Mouse (Mus musculus): ENCODE data around the gene Pak1.

Gene Pak1

DNA sequence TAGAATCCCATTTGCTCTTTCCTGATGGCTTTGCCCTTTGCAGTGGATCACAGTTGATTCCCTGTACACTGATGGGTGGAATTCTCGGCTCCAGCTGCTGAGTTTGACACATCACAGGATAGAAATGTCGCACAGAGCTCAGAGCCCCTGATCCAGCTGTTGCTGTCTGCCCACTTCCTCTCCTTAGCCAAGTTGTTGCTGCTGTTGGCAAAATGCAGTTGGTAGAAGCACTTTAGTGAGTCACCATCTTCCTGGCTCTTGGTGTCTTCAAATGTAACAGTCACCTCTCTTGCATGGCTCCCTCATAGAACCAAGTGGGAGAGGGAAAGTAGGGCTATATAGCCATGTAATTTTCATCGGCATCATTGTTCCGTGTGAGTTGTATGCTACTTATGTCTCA, 11.2 kb upstream of the Pak1 start:
- in situ Hi-C loops (cut with MboI, MseI): no loop called here

GRCm38 (mm10) chr7:97780222-97780621, 8.1 kb upstream of the Pak1 start:
- in situ Hi-C loops (cut with MboI, MseI): no loop called here

- in situ Hi-C loops (cut with MboI, MseI): no loop called here
Observed at GRCm38 (mm10) chr7:97780815-97781214, 7.5 kb upstream of the Pak1 start.

- in situ Hi-C loops (cut with MboI, MseI): no loop called here
Observed at GRCm38 (mm10) chr7:97781496-97781895, 6.8 kb upstream of the Pak1 start.

DNA sequence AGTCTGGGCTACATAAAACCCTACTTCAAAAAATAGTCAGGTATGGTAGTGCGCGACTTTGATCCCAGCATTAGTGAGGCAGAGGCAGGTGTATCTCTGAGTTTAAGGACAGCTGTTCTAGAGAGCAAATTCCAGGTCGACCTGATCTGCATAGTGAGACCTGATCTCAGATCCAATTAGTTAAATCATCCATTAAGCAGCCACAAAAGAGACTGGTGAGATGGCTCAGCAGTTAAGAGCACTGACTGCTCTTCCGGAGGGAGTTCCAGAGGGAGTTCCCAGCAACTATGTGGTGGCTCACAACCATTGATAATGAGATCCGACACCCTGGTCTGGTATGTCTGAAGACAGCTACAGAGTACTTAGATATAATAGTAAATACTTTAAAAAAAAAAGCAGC, 4.8 kb upstream of the Pak1 start:
- in situ Hi-C loops (cut with MboI, MseI): no loop called here

DNA sequence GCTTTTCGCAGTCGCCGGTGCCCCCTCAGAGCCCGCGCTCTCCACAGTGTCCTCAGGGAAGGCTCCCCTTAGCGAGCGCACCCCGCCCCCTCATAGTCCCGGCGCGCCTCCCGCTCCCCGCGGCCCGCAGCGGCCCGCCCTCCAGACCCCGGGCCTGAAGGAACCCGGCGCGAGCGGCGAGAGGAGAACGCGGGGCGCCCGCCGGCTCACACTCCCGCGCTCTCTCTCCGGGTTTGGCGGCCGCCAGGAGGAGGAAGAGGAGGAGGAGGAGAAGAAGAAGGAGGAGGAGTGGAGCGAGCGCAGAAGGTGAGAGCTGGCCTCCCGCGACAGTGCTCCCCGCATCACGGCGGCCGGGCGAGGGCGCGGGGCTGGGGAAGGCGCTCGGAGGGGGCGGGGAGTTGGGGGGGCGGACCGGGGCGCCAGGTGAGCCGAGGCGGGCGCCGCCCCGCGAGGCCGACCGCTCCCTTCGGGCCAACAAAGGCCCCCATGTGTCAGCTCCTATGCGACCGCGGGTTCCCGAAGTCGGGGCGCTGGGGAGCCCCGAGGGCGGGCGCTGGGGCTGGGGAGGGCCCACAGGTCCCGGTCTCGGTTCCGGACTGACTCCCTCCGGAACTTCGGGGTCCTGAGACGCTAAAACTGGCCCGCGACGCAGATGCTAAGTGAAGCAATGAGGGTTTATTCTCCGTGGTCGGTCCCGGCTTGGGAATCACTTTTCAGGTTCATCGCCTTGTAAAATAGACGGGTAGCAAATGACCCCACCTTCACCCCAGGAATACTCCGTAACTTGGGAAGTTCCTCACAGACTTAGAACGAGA, 535 bp downstream of the Pak1 start:
- in situ Hi-C loops (cut with MboI, MseI): loop anchor here (5.0 kb wide), 1 partner anchor 42 kb away; no protein-coding TSS in a partner anchor

DNA sequence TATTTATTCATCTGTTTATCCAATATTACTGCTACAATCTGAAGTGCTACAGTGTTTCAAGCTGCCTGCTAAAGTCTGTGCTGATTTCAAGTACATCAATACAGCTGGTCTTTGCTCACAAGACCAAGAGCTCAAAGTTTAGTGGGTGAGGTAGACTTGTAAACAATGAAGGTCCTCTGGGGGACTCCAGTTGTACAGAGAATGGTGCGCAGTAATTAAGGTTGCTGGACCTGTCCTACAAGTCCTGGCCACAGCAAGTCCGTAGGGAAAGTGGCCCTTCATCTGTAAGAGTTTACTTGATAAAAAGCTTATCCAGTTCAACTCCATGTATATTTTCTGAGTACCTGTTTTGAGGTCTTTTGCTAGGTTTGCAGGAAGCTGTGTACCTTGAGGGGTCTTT, 1.9 kb downstream of the Pak1 start:
- in situ Hi-C loops (cut with MboI, MseI): no loop called here

GRCm38 (mm10) chr7:97792324-97792723, 4.0 kb downstream of the Pak1 start:
- in situ Hi-C loops (cut with MboI, MseI): no loop called here

DNA sequence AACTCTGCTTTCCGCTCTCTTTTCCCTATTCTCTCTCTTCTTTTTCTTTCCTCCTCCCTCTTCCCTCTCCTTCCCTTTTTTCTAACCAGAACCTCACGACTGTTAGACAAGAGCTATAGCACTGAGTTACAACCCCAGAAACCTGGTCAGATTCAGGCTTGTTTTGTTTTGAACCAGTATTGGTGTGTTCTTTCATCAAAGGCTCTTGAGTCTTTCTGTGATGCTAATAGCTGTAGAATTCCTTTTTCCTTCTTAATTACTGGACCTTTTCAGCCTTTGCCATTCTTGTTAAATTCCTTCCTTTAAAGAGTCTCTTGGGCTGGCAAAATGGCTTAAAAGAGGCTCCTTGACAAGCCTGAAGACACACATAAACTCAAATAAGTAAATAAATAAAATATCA, 14.8 kb downstream of the Pak1 start:
- in situ Hi-C loops (cut with MboI, MseI): no loop called here

GRCm38 (mm10) chr7:97804245-97805066, 16.1 kb downstream of the Pak1 start:
- in situ Hi-C loops (cut with MboI, MseI): no loop called here

DNA sequence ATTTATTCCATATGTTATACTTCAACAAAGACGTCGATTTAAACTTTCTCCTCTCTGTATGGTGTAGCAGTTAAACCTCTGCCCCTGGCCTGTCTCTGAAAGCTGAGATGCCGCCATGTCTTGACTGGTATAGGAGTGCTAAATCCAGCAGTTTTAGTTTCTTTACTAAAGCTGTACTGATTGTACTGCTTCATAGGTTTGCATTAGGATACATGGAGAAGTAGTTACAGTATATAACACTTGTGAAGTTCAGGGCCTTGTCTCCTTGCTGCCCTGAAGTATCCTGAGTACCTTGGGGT, 16.7 kb downstream of the Pak1 start:
- in situ Hi-C loops (cut with MboI, MseI): no loop called here

DNA sequence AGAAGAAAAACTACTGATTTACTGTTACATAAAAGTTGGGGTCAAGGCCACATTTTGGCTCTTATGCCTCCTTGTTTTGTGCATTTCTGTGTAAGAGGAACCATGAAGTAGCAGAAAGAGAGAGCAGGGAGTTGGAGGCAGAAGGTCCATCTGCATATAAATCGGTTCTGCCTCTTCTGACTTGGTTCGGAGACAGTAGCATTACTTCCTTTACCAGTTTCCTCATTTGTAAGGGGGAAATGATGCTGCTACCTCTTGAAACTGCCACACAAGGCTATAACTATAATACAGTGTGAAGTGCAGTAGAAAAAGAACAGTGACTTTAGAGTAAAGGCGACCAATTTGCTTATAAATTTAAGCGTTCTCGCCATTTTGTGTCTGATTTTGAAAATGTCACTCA, 21.0 kb downstream of the Pak1 start:
- in situ Hi-C loops (cut with MboI, MseI): no loop called here

DNA sequence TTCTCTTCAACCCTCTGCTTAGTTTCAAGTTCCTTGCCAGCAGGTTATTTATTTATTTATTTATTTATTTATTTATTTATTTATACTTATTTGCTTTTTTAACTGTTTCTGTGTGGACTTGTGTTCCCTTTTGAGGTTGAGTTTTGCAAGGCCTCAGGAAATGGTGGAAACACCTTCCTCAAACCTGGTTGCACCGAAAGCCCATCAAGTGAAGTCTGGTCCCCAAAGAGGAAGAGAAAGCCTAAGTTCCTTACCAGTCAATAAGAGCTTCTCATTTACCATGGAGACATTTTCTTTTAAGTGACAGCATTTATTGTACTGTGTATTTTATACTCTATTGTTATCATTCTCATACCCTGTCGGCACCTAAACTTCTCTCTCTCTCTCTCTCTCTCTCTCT, 33.5 kb downstream of the Pak1 start:
- in situ Hi-C loops (cut with MboI, MseI): no loop called here

- in situ Hi-C loops (cut with MboI, MseI): no loop called here
Observed at GRCm38 (mm10) chr7:97829091-97829490, 40.8 kb downstream of the Pak1 start.

DNA sequence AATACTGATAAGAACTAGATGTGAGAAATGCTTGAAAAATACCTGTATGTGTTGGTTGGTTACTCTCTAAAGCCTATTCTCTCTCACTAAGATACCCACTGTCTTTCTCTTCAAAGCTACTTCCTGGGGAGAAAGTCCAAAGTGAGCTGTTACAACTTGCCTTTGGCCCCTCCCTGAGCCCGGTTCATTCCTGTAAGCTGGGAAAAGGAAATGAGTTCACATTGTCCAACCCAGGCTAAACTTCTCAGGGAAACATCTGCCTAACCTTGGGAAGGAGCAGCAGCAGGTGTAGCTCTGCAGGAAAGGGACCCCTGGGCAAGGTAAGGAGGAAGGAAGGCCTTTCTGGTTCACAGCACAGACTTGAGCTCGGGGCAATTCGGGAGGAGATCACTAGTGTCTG, 42.4 kb downstream of the Pak1 start:
- in situ Hi-C loops (cut with MboI, MseI): no loop called here

- in situ Hi-C loops (cut with MboI, MseI): no loop called here
Observed at GRCm38 (mm10) chr7:97832987-97833386, 44.6 kb downstream of the Pak1 start.

DNA sequence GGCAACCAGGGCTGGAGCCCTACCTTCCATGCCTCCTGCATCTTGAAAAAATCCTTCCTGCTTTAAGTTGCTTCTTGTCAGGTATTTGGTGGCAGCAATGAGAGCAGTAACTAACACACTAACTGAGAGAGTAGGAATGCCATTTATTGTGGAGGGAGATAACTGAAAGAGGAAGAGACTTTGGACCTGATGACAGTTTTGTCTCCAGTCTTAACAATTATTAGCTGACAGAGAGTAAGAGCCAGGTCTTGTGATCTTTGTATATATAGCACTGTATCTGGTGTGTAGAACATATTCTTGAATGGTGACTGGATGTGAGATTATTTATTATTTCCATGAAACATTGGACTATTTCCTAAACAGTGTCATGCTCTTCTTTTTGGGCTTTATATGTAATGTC, 50.2 kb downstream of the Pak1 start:
- in situ Hi-C loops (cut with MboI, MseI): no loop called here

DNA sequence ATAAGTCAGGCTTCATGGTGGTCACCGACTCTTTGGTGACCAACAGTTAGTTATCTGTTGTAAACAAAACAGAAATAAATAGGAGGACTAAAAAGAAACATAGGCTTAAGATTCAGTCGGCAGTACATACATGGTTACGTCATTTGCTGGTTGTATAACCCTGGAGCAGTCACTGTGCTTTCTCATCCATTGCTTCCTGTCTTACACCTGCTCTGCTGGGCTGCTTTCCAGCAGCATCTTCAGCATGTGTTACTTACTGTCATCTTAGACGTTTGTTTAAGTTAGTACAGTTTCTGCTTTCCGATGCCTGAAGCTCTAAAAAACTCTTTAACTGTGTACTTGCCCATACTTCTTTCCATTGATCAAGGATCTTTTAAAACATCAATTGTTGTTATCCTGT, 53.0 kb downstream of the Pak1 start:
- in situ Hi-C loops (cut with MboI, MseI): loop anchor here (10.0 kb wide), 1 partner anchor 1223 kb away; no protein-coding TSS in a partner anchor

GRCm38 (mm10) chr7:97842332-97842731, 54.0 kb downstream of the Pak1 start:
- in situ Hi-C loops (cut with MboI, MseI): loop anchor here (10.0 kb wide), 1 partner anchor 1222 kb away; no protein-coding TSS in a partner anchor

GRCm38 (mm10) chr7:97842806-97843570, 54.6 kb downstream of the Pak1 start:
- in situ Hi-C loops (cut with MboI, MseI): loop anchor here (10.0 kb wide), 1 partner anchor 1222 kb away; no protein-coding TSS in a partner anchor

GRCm38 (mm10) chr7:97844419-97844818, 56.1 kb downstream of the Pak1 start:
- in situ Hi-C loops (cut with MboI, MseI): loop anchor here (10.0 kb wide), 1 partner anchor 1220 kb away; no protein-coding TSS in a partner anchor

DNA sequence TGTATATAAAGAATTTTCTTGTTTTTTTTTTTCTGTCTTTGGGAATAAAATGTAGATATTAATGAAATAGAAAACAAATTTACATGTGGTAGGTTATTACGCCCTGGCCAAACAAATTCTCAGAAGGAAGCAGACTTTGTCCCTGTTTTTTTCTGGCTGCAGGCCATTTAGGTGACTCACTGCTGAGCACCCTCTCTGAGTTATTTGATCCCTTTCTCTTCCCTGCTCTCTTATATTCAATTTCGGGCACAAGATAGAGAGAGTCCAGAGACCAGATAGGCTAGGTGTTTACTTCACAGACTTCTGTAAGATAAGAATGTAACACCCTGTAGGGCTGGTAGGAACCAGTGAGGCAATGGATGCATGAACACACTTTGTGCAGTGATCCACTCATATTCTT, 57.2 kb downstream of the Pak1 start:
- in situ Hi-C loops (cut with MboI, MseI): loop anchor here (5.0 to 10.0 kb wide), 2 partner anchors 98 to 1219 kb away; no protein-coding TSS in a partner anchor

All from T-helper 2 cell (primary cell).